Mouse (Mus musculus): Measurements from ENCODE around the gene Tmem266. TPM values are rescaled to one million over a fixed set of nuclear protein-coding genes. Genes with fewer than 3 reads are reported as not detected.

Tmem266 gene
- total and polyA plus RNA-seq, 2 experiments: 1.5 TPM

GRCm38 (mm10) chr9:55476084-55476483 is 149.4 kb downstream of the Tmem266 start:
- Histone ChIP-seq H3K36me3 (ENCODE audit: control insufficient read depth, insufficient read depth, low read length) (peaks cover 31% of the 10 kb centered on the region), H3K27me3 (ENCODE audit: control insufficient read depth, insufficient read depth, low read length) (no peaks in the 10 kb centered on the region), H3K4me1 (ENCODE audit: control insufficient read depth, insufficient read depth, low read length) (no peaks in the 10 kb centered on the region; the same call in 1 of the 2 replicates), H3K4me3 (ENCODE audit: insufficient read depth, low read depth, low read length) (no peak overlapping the region), H3K27ac (replicated peaks; ENCODE audit: insufficient read depth, low read depth, low read length) (no peak overlapping the region), H3K9ac (ENCODE audit: low read depth, low read length) (no peak overlapping the region), H3K79me2 (ENCODE audit: control insufficient read depth, insufficient read depth, low read length) (no peaks in the 10 kb centered on the region; the same call in 1 of the 2 replicates)
- 30% methylated on average over 1 of the region's 1 CpGs for WGBS
- no peak for TF ChIP-seq POLR2A (IDR thresholded peaks at IDR 0.05; ENCODE audit: extremely low read depth, insufficient read depth, low read length)
- TF ChIP-seq CTCF (IDR thresholded peaks at IDR 0.05; ENCODE audit: low read depth, low read length): no peak
- DNase-seq (ENCODE audit: extremely low read depth, low read depth, low spot score): no peak

GRCm38 (mm10) chr9:55478699-55479098 is 152.0 kb downstream of the Tmem266 start:
- TF ChIP-seq CTCF (IDR thresholded peaks at IDR 0.05; ENCODE audit: low read depth, low read length) (no peak), POLR2A (IDR thresholded peaks at IDR 0.05; ENCODE audit: extremely low read depth, insufficient read depth, low read length) (no peak)
- Histone ChIP-seq H3K4me3 (ENCODE audit: insufficient read depth, low read depth, low read length) (no peak overlapping the region), H3K27ac (replicated peaks; ENCODE audit: insufficient read depth, low read depth, low read length) (no peak overlapping the region), H3K27me3 (ENCODE audit: control insufficient read depth, insufficient read depth, low read length) (no peaks in the 10 kb centered on the region), H3K36me3 (ENCODE audit: control insufficient read depth, insufficient read depth, low read length) (peaks cover 35% of the 10 kb centered on the region), H3K4me1 (ENCODE audit: control insufficient read depth, insufficient read depth, low read length) (no peaks in the 10 kb centered on the region; the same call in 1 of the 2 replicates), H3K9ac (ENCODE audit: low read depth, low read length) (no peak overlapping the region), H3K79me2 (ENCODE audit: control insufficient read depth, insufficient read depth, low read length) (no peaks in the 10 kb centered on the region)
- no peak for DNase-seq (ENCODE audit: extremely low read depth, low read depth, low spot score)

GRCm38 (mm10) chr9:55482116-55482515 is 155.4 kb downstream of the Tmem266 start:
- 64% methylated on average over 2 of the region's 2 CpGs for WGBS
- no peaks in the 10 kb centered on the region for H3K79me2 ChIP-seq (ENCODE audit: control insufficient read depth, insufficient read depth, low read length)
- H3K27ac ChIP-seq (replicated peaks; ENCODE audit: insufficient read depth, low read depth, low read length): no peak overlapping the region
- H3K36me3 ChIP-seq (ENCODE audit: control insufficient read depth, insufficient read depth, low read length): peaks cover 45% of the 10 kb centered on the region
- H3K9ac ChIP-seq (ENCODE audit: low read depth, low read length): no peak overlapping the region
- H3K27me3 ChIP-seq (ENCODE audit: control insufficient read depth, insufficient read depth, low read length): no peaks in the 10 kb centered on the region
- H3K4me1 ChIP-seq (ENCODE audit: control insufficient read depth, insufficient read depth, low read length): no peaks in the 10 kb centered on the region
- DNase-seq (ENCODE audit: extremely low read depth, low read depth, low spot score): no peak
- TF ChIP-seq POLR2A (IDR thresholded peaks at IDR 0.05; ENCODE audit: extremely low read depth, insufficient read depth, low read length): no peak
- no peak for TF ChIP-seq CTCF (IDR thresholded peaks at IDR 0.05; ENCODE audit: low read depth, low read length)
- H3K4me3 ChIP-seq (ENCODE audit: insufficient read depth, low read depth, low read length): no peak overlapping the region

Other genes with a start within 250 kb of the Tmem266 start
- 17.4 and 18.2 TPM in 2 replicates for gene Ube2q2, start 178.1 kb upstream of the Tmem266 start, total RNA-seq (2014; rRNA removed)
- 5.5 and 6.5 TPM in 2 replicates for gene Ube2q2, start 178.1 kb upstream of the Tmem266 start, polyA plus RNA-seq (2012; rRNA removed)
- 44.4 and 45.4 TPM in 2 replicates for gene Fbxo22, start 118.0 kb upstream of the Tmem266 start, total RNA-seq (2014; rRNA removed)
- gene Fbxo22, start 118.0 kb upstream of the Tmem266 start, polyA plus RNA-seq (2012; rRNA removed): 18.3 and 18.5 TPM in 2 replicates
- 24.2 and 24.7 TPM in 2 replicates for gene Nrg4, start 69 bp upstream of the Tmem266 start, total RNA-seq (2014; rRNA removed)
- 4.5 and 5.3 TPM in 2 replicates for gene Nrg4, start 69 bp upstream of the Tmem266 start, polyA plus RNA-seq (2012; rRNA removed)
- 256 and 268 TPM in 2 replicates for gene Etfa, start 185.3 kb downstream of the Tmem266 start, total RNA-seq (2014; rRNA removed)
- 187 and 220 TPM in 2 replicates for gene Etfa, start 185.3 kb downstream of the Tmem266 start, polyA plus RNA-seq (2012; rRNA removed)
- gene Isl2, start 211.8 kb downstream of the Tmem266 start, total RNA-seq (2014; rRNA removed): not detected in 2 replicates
- gene Isl2, start 211.8 kb downstream of the Tmem266 start, polyA plus RNA-seq (2012; rRNA removed): not detected in 2 replicates